Mouse (Mus musculus): ENCODE results near the gene Mlec.

- TF ChIP-seq POLR2A (IDR thresholded peaks at IDR 0.05; ENCODE audit: extremely low read depth, insufficient read depth, low read length): no peak
- TF ChIP-seq CTCF (IDR thresholded peaks at IDR 0.05; ENCODE audit: low read depth, low read length): no peak
These were observed 37.0 kb downstream of the Mlec start for GRCm38 (mm10) chr5:115120978-115121377.

Measured in liver, adult 2 months (tissue).